Mouse (Mus musculus) heart, postnatal 0 days (tissue): ENCODE data around the gene Ackr1.

Experiments
- CTCF ChIP-seq: IDR thresholded peaks from 2 replicates; pipeline ENCODE4 v1.5.1; 2016; ENCODE audit warnings: antibody characterized with exemption, control low read depth, low read depth
- EP300 ChIP-seq: IDR thresholded peaks from 2 replicates; pipeline ENCODE4 v1.6.1; 2016; ENCODE audit warnings: antibody characterized with exemption, low read depth

DNA sequence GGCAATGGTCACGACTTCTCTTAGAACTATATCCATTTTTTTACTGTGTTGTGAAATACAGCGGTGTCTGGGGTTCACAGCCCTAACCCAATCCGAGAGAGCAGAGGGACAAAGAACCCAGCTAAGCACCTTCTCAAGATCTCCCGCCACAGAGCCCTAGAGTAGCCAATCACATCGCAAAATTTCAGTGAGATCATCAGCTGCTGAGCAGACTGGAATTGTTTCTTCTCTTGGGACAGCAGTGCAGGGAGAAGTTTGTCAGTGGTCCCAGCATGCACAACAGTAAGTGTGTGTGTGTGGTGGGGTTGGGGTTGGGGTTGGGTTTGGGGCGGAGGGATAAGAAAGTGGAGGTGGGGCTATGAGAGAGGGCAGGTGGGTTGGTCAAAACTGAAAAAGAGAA, 16.4 kb upstream of the Ackr1 start:
- no peak for TF ChIP-seq CTCF
- no peak for TF ChIP-seq EP300
